Mouse (Mus musculus) mature B cell (primary cell): ENCODE data around the gene 1700018F24Rik.
"Not testable (repeated sequence)": the region's sequence is repeated elsewhere in the genome, so short reads cannot be mapped to it uniquely, and the experiment has no call there.

Source experiments
- in situ Hi-C: fragments of 300-500 bp; cut with MboI; formaldehyde crosslinking; loops from 2 replicates; pipeline ENCODE4 v1.14.3; 2019

1700018F24Rik gene

DNA sequence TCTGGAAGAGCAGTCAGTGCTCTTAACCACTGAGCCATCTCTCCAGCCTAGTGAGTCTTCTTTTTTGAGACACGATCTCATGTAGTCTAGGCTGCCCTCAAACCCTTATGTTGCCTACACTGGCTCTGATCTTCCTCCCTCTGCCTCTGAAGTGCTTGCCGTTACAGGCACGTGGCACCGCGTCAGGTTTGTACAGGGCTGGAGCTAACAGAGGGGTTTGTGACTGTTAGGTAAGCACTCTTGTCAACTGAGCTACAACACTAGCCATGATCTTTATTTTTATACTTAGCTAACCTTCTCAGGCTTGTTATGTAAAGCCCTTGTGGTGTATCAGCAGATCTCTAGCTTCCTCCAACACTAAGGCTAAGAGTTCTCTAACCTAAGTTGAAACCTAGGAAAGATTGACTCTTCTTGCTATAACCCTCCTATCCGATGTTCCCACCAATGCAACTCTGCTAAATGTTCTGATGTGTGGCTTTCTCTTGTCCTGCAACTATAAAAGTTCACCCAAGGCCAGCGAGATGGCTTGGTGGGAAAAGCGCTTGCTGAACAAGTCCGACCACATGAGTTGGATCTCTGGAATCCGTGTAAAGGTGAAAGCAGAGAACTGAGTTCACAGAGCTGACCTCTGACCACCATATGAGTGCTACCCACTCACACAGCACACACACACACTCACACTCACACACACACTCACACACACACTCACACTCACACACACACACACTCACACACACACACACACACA, 39.2 kb downstream of the 1700018F24Rik start:
- in situ Hi-C loops, result no loop called here

DNA sequence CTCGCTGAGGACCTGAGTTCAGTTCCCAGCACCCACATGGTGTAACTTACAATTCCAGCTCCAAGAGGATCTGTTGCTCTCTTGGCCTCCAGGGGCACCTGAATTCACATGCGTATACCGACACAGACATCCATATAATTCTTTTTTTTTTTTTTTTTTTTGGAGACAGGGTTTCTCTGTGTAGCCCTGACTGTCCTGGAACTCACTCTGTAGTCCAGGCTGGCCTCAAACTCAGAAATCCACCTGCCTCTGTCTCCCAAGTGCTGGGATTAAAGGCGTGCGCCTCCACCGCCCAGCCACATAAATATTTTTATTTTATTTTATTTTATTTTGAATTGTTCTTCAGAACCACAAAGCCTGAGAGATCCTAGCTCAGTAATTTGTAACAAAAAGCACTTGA, 40.4 kb downstream of the 1700018F24Rik start:
- in situ Hi-C loops, result not testable (repeated sequence)

DNA sequence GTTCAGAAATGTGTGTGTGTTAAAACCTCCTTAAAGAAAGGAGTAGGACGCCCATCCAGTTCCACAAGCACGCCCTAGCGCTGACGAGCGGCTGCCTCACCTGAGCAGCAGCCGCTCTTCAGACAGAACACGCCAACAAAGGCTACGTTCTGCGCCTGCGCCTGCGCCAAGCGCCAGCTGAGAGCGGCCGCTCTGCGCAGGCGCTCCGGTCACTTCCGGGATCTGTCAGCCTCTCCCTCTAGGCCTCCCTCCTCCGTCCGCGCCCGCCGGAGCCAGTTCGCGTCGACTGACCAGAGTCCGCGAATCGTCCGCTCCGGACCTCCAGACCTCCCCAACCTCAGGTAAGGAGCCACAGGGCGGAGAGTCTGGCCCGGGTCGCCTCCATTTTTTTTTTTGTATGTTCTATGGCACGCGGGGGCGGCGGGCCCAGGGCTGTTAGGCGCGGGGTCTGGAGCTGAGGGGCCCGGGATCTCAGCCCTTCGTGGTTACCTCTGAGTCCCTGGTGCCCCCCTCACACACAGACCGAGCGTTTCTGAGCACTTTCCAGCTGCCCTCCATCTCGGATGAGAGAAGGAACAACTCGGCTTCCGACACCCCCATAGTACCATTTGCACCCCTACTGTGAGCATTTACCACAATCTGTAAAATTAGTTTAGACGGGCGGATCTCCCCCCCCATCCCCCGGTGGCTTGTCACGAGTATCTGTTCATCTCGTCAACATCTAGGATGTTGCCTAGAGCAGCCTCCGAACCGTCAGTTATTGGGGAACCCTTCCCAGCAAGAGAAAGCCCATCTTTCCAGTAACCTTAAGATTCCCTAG, 41.1 kb downstream of the 1700018F24Rik start, which contains the start of the genes Arpc1a and Kpna7:
Gene Arpc1a (plus strand): TSS at position 199 of the 820 bp plus-strand sequence.
Gene Kpna7 (minus strand): TSS at position 399 of the 820 bp plus-strand sequence.
- in situ Hi-C loops, result no loop called here

DNA sequence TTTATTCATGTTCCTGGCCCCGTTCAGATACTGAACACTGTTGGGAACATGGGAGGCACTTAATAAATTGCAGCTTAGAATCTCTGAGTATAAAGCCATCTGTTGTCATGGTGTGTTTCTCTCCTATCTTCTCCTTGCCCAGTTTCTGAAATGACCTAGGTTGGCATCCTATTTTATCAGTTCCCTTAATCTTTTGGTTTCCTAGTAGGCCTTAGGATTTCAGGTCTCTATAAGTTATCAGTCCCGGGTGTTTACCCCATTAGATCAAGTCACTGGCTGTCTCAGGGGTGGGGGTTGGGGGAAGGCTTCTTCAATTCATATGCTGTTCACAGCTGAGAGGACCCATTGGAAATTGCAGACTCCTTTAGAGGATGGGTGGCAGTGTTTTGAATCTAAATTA, 42.0 kb downstream of the 1700018F24Rik start:
- in situ Hi-C loops, result no loop called here

DNA sequence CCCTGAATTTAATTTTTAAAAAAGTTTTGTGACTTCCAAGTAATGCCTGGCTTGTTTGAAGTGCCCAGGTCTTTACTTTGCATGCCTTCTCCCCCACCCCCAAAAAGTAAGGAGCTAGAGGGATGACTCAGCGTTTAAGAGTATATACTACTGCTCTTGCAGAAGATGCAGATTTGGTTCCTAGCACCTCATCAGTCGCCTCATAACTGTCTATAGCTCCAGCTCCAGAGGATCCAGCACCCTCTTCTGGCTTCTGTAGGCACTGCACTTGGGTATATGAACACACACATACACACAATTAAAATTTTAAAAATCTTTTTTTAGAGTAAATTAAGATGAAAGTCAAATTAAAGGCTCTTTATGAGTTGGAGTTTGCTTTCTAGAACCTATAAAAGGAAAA, 45.4 kb downstream of the 1700018F24Rik start:
- in situ Hi-C loops, result no loop called here

DNA sequence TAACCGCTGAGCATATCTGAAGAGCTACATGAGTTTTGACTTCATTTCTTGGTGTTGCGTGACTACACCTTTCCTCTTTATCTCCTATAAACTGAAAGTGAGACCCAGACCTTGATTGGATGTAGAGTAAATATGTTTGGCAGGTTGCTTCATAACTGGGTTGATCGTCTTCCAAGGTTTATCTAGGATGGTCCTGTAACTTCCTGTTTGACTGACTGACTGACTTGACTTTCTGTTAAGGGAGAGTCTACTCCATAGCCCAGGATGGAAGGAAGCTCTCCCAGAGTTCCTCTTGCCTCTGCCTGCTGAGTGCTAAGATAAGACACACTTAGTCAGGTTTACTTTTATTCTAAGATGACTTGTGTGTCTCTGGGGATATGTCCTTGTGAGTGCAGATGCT, 47.1 kb downstream of the 1700018F24Rik start:
- in situ Hi-C loops, result no loop called here
